Mouse (Mus musculus): ENCODE measurements at regions not wholly inside any gene's neighbourhood (a gene's known extent, or its start where the extent isn't known, plus 50 kb on each side); places are given as distances from the start of the nearest gene placed in this dataset.

- Histone ChIP-seq H3K4me3 (ENCODE audit: insufficient read depth, poor library complexity, severe bottlenecking) (no peak overlapping the region), H3K36me3 (ENCODE audit: control insufficient read depth, insufficient read depth) (no peaks in the 10 kb centered on the region), H3ac (ENCODE audit: control insufficient read depth, insufficient read length, low read depth) (no peak overlapping the region), H3K79me2 (ENCODE audit: control insufficient read depth, insufficient read depth) (no peaks in the 10 kb centered on the region), H3K79me3 (ENCODE audit: low read depth) (no peaks in the 10 kb centered on the region), H3K27me3 (ENCODE audit: control insufficient read depth, insufficient read depth, insufficient read length) (no peaks in the 10 kb centered on the region)
- TF ChIP-seq FOSL1 (IDR thresholded peaks at IDR 0.05; ENCODE audit: insufficient read depth, low read length, poor library complexity, severe bottlenecking): no peak
- no peak for TF ChIP-seq CEBPB (IDR thresholded peaks at IDR 0.05; ENCODE audit: low read depth)
- TF ChIP-seq MAX (IDR thresholded peaks at IDR 0.05): no peak
- TF ChIP-seq USF1 (IDR thresholded peaks at IDR 0.05; ENCODE audit: low read depth): no peak
- no peak for TF ChIP-seq MYOG (IDR thresholded peaks at IDR 0.05; ENCODE audit: control insufficient read depth, extremely low read depth, insufficient read length)
- no peak for TF ChIP-seq CTCF (IDR thresholded peaks at IDR 0.05; ENCODE audit: control insufficient read depth, insufficient read depth, insufficient read length)
Observed at GRCm38 (mm10) chr7:36091132-36091531, 288.3 kb upstream of the Zfp507 start.

- Histone ChIP-seq H3K79me2 (ENCODE audit: control insufficient read depth, insufficient read depth) (no peaks in the 10 kb centered on the region), H3ac (ENCODE audit: control insufficient read depth, insufficient read length, low read depth) (no peak overlapping the region), H3K27me3 (ENCODE audit: control insufficient read depth, insufficient read depth, insufficient read length) (no peaks in the 10 kb centered on the region), H3K4me3 (ENCODE audit: insufficient read depth, poor library complexity, severe bottlenecking) (no peak overlapping the region), H3K79me3 (ENCODE audit: low read depth) (no peaks in the 10 kb centered on the region), H3K36me3 (ENCODE audit: control insufficient read depth, insufficient read depth) (no peaks in the 10 kb centered on the region)
- TF ChIP-seq CTCF (IDR thresholded peaks at IDR 0.05; ENCODE audit: control insufficient read depth, insufficient read depth, insufficient read length): no peak
- TF ChIP-seq FOSL1 (IDR thresholded peaks at IDR 0.05; ENCODE audit: insufficient read depth, low read length, poor library complexity, severe bottlenecking): no peak
- no peak for TF ChIP-seq MYOD1 (IDR thresholded peaks at IDR 0.05; ENCODE audit: control insufficient read depth, insufficient read length, low read depth)
- no peak for TF ChIP-seq CEBPB (IDR thresholded peaks at IDR 0.05; ENCODE audit: low read depth)
- no peak for TF ChIP-seq USF1 (IDR thresholded peaks at IDR 0.05; ENCODE audit: low read depth)
- TF ChIP-seq MAX (IDR thresholded peaks at IDR 0.05): no peak
- TF ChIP-seq MYOG (IDR thresholded peaks at IDR 0.05; ENCODE audit: control insufficient read depth, extremely low read depth, insufficient read length): no peak
Observed at GRCm38 (mm10) chr7:36090291-36091123, 287.7 kb upstream of the Zfp507 start.

GRCm38 (mm10) chr7:36087598-36087997 lies 284.8 kb upstream of the Zfp507 start:
- TF ChIP-seq CTCF (IDR thresholded peaks at IDR 0.05; ENCODE audit: control insufficient read depth, insufficient read depth, insufficient read length): no peak
- TF ChIP-seq CEBPB (IDR thresholded peaks at IDR 0.05; ENCODE audit: low read depth): no peak
- no peaks in the 10 kb centered on the region for H3K27me3 ChIP-seq (ENCODE audit: control insufficient read depth, insufficient read depth, insufficient read length)
- H3ac ChIP-seq (ENCODE audit: control insufficient read depth, insufficient read length, low read depth): no peak overlapping the region
- no peaks in the 10 kb centered on the region for H3K79me2 ChIP-seq (ENCODE audit: control insufficient read depth, insufficient read depth)
- no peaks in the 10 kb centered on the region for H3K36me3 ChIP-seq (ENCODE audit: control insufficient read depth, insufficient read depth)
- H3K79me3 ChIP-seq (ENCODE audit: low read depth): no peaks in the 10 kb centered on the region
- H3K4me3 ChIP-seq (ENCODE audit: insufficient read depth, poor library complexity, severe bottlenecking): no peak overlapping the region

- no peaks in the 10 kb centered on the region for H3K27me3 ChIP-seq (ENCODE audit: control insufficient read depth, insufficient read depth, insufficient read length)
- no peaks in the 10 kb centered on the region for H3K36me3 ChIP-seq (ENCODE audit: control insufficient read depth, insufficient read depth)
- no peaks in the 10 kb centered on the region for H3K79me2 ChIP-seq (ENCODE audit: control insufficient read depth, insufficient read depth)
- no peak overlapping the region for H3ac ChIP-seq (ENCODE audit: control insufficient read depth, insufficient read length, low read depth)
- no peak overlapping the region for H3K4me3 ChIP-seq (ENCODE audit: insufficient read depth, poor library complexity, severe bottlenecking)
- TF ChIP-seq CTCF (IDR thresholded peaks at IDR 0.05; ENCODE audit: control insufficient read depth, insufficient read depth, insufficient read length) (no peak), MAX (IDR thresholded peaks at IDR 0.05) (no peak), MYOD1 (IDR thresholded peaks at IDR 0.05; ENCODE audit: control insufficient read depth, insufficient read length, low read depth) (no peak), MYOG (IDR thresholded peaks at IDR 0.05; ENCODE audit: control insufficient read depth, extremely low read depth, insufficient read length) (no peak), FOSL1 (IDR thresholded peaks at IDR 0.05; ENCODE audit: insufficient read depth, low read length, poor library complexity, severe bottlenecking) (no peak), USF1 (IDR thresholded peaks at IDR 0.05; ENCODE audit: low read depth) (no peak), CEBPB (IDR thresholded peaks at IDR 0.05; ENCODE audit: low read depth) (no peak)
- no peaks in the 10 kb centered on the region for H3K79me3 ChIP-seq (ENCODE audit: low read depth)
Observed at GRCm38 (mm10) chr7:36078666-36079065, 275.9 kb upstream of the Zfp507 start.

GRCm38 (mm10) chr7:36078089-36078654 lies 275.4 kb upstream of the Zfp507 start:
- Histone ChIP-seq H3K79me3 (ENCODE audit: low read depth) (no peaks in the 10 kb centered on the region), H3ac (ENCODE audit: control insufficient read depth, insufficient read length, low read depth) (no peak overlapping the region), H3K4me3 (ENCODE audit: insufficient read depth, poor library complexity, severe bottlenecking) (no peak overlapping the region), H3K27me3 (ENCODE audit: control insufficient read depth, insufficient read depth, insufficient read length) (no peaks in the 10 kb centered on the region), H3K36me3 (ENCODE audit: control insufficient read depth, insufficient read depth) (no peaks in the 10 kb centered on the region), H3K79me2 (ENCODE audit: control insufficient read depth, insufficient read depth) (no peaks in the 10 kb centered on the region)
- TF ChIP-seq FOSL1 (IDR thresholded peaks at IDR 0.05; ENCODE audit: insufficient read depth, low read length, poor library complexity, severe bottlenecking) (no peak), USF1 (IDR thresholded peaks at IDR 0.05; ENCODE audit: low read depth) (no peak), CTCF (IDR thresholded peaks at IDR 0.05; ENCODE audit: control insufficient read depth, insufficient read depth, insufficient read length) (no peak), MYOG (IDR thresholded peaks at IDR 0.05; ENCODE audit: control insufficient read depth, extremely low read depth, insufficient read length) (no peak), CEBPB (IDR thresholded peaks at IDR 0.05; ENCODE audit: low read depth) (no peak), MYOD1 (IDR thresholded peaks at IDR 0.05; ENCODE audit: control insufficient read depth, insufficient read length, low read depth) (no peak), MAX (IDR thresholded peaks at IDR 0.05) (no peak)
